Mouse (Mus musculus) forebrain, embryonic 14.5 days (tissue): ENCODE data around the gene Trmt13. TPM values are rescaled to one million over a fixed set of nuclear protein-coding genes. Genes with fewer than 3 reads are reported as not detected.

ENCODE experiments used
- ATAC-seq: fragments of 200-750 bp; cut with Nextera tagmentation; 2 replicates; pipeline ENCODE4 v1.8.0; 2017; ENCODE audit warnings: mild to moderate bottlenecking, moderate library complexity
- DNase-seq: peaks from one replicate; pipeline ENCODE4 v3.0.0-alpha.2; 2015; ENCODE audit warnings: low spot score
- H3K27ac ChIP-seq: fragments of 300-500 bp; sonication (generic); 2 replicates; pipeline ENCODE4 v1.5.1; 2014; ENCODE audit warnings: low read depth, mild to moderate bottlenecking, control low read depth, low read length, moderate library complexity
- H3K27me3 ChIP-seq: fragments of 300-500 bp; sonication (generic); replicated peaks from 2 replicates; pipeline ENCODE4 v1.6.1; 2014; ENCODE audit warnings: low read length, control low read depth, mixed read lengths; ENCODE audit not compliant: control insufficient read depth, insufficient read depth
- H3K36me3 ChIP-seq: fragments of 300-500 bp; sonication (generic); 2 replicates; pipeline ENCODE4 v1.6.1; 2014; ENCODE audit warnings: low read length, control low read depth; ENCODE audit not compliant: control insufficient read depth, insufficient read depth
- H3K4me1 ChIP-seq: fragments of 300-500 bp; sonication (generic); 2 replicates; pipeline ENCODE4 v1.6.1; 2014; ENCODE audit warnings: antibody characterized with exemption, low read length, control low read depth; ENCODE audit not compliant: control insufficient read depth, insufficient read depth
- H3K4me2 ChIP-seq: fragments of 300-500 bp; sonication (generic); 2 replicates; pipeline ENCODE4 v1.6.1; 2014; ENCODE audit warnings: mild to moderate bottlenecking, control low read depth, low read length
- H3K4me3 ChIP-seq: fragments of 300-500 bp; sonication (generic); 2 replicates; pipeline ENCODE4 v1.5.1; 2014; ENCODE audit warnings: low read depth, low read length, control low read depth
- H3K9ac ChIP-seq: fragments of 300-500 bp; sonication (generic); 2 replicates; pipeline ENCODE4 v1.6.1; 2014; ENCODE audit warnings: mild to moderate bottlenecking, low read length, control low read depth, moderate library complexity
- H3K9me3 ChIP-seq: fragments of 300-500 bp; sonication (generic); replicated peaks from 2 replicates; pipeline ENCODE4 v1.6.1; 2016; ENCODE audit warnings: low read length, control low read depth, mixed read lengths; ENCODE audit not compliant: control insufficient read depth
- WGBS: fragments of 180-500 bp; shearing (Covaris S2); extraction: QIAGEN DNeasy Blood & Tissue Kit; methylation state at CpG from one replicate; pipeline ENCODE4 v1.1.7; 2014; 5-methylcytosine and 5-hydroxymethylcytosine counted together
- polyA plus RNA-seq: library from polyadenylated mRNA; unstranded; fragments of >200 nt; fragmentation: Nextera tagmentation; extraction: Ambion mirVana; gene quantifications from 2 replicates; pipeline ENCODE4 v1.2.1, GENCODE M21; 2014

Gene Trmt13
- polyA plus RNA-seq, 1 experiment from 2014 or later, result 14.1 TPM

DNA sequence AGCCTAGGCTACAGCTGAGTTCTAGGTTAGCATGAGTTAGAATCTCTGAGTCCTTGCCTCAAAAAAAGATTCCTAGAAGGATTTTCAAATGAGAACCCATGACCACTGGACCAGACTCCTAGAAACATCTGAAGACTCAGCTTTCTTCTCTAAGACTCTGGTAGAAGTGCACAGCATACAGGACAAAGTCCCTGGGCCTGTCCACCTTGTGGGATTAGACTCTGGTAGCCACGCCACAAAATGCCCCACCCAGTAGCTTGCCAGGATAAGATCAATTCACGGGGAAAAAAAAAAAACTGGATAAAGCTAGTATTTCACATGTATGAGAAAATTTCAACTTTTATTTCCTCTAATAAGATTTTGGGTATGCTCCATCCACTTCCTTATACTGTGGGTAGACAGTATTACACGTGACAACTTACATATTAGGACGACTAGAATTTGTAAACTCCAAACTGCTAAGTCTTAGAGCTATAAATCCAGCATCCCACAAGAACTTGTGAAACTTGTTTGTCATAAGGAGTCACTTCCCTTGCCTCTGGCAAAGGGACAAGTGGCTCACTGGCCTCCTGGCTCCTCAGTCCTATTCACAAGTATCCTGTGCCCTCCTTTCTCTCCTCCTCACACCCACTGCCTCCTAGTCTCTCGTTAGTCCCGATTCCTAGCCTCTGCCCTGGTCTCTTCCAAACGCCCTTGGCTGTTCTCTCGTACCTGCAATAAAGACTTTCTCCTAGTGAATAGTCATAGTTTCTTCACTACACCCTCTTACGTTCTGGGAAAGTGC, 23.5 kb upstream of the Trmt13 start:
- ATAC-seq (no peak), DNase-seq (no peak)
- Histone ChIP-seq H3K4me2 (no peak overlapping the region), H3K4me1 (no peaks in the 10 kb centered on the region), H3K27ac (no peak overlapping the region), H3K9me3 (no peaks in the 10 kb centered on the region), H3K36me3 (peaks cover 85% of the 10 kb centered on the region), H3K4me3 (no peak overlapping the region), H3K27me3 (no peaks in the 10 kb centered on the region), H3K9ac (no peak overlapping the region)
- WGBS, result 89% methylated on average over 9 of the region's 9 CpGs

DNA sequence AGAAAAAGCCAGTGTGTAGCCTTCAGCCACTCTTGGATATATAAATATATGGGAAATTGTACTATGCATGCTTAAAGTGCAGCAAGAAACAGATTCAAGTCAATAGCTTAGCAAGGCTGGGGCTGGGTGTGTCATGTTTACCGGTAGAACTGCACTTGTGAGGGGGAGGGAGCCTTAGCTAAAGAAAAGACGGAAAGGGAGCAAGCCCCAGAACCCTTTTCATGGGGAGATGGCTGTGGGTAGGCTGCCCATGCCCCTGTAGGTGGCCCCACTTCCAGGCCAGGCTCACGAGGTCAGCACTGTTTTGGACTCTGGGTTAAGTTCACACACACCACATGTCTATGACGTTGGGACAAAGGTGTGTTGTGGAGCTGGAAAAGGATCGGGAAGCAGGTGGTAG, 21.4 kb upstream of the Trmt13 start:
- H3K4me2 ChIP-seq, result no peak overlapping the region
- no peak overlapping the region for H3K4me3 ChIP-seq
- H3K27me3 ChIP-seq, result no peaks in the 10 kb centered on the region
- no peak for ATAC-seq
- no peak overlapping the region for H3K27ac ChIP-seq
- WGBS, result 68% methylated on average over 5 of the region's 5 CpGs
- H3K4me1 ChIP-seq, result no peaks in the 10 kb centered on the region
- H3K36me3 ChIP-seq, result peaks cover 80% of the 10 kb centered on the region
- H3K9ac ChIP-seq, result no peak overlapping the region
- no peaks in the 10 kb centered on the region for H3K9me3 ChIP-seq
- DNase-seq, result no peak

DNA sequence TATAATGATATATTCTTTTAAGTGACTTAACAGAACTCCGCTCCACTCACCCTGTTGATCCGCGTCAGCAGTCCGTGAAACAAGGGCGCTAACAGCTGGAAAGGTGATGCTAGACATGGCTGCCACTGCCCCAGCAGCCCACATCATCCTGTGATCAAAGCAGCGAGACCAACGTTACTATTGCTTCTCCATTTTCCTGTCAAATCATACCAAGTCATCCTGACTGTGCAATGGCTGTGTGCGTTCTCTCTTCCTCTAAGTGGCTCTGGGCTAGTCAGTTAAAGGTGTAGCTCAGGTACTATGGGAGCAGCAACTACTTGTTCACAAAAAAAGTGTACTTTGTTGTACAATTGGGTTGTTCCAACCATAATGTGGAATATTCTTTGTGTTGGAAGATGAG, 20.5 kb upstream of the Trmt13 start:
- no peak overlapping the region for H3K4me3 ChIP-seq
- H3K36me3 ChIP-seq, result peaks cover 78% of the 10 kb centered on the region
- no peak overlapping the region for H3K27ac ChIP-seq
- no peaks in the 10 kb centered on the region for H3K4me1 ChIP-seq
- no peak overlapping the region for H3K4me2 ChIP-seq
- no peak for DNase-seq
- no peaks in the 10 kb centered on the region for H3K9me3 ChIP-seq
- H3K9ac ChIP-seq, result no peak overlapping the region
- H3K27me3 ChIP-seq, result no peaks in the 10 kb centered on the region
- 95% methylated on average over 8 of the region's 8 CpGs for WGBS
- ATAC-seq, result no peak

DNA sequence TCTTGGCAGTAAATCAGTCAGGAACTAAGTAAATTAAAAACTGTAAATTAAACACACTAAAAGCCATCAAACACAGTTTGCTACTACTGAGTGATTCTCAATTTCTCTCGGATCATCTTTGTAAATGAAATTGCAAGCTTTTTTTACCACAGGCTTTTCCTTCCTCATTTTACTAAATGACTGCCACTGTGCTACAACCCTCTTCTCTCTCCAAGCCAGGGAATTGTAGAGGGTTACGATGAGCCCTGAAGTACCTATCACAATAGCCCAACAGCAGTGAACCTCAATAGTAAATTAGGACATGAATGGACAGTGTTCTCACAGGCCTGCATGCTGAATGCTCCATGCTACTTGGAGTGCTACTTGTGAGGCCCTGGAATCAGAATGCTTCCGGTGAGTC, 19.7 kb upstream of the Trmt13 start:
- WGBS, result 90% methylated on average over 3 of the region's 3 CpGs
- ATAC-seq, result no peak

DNA sequence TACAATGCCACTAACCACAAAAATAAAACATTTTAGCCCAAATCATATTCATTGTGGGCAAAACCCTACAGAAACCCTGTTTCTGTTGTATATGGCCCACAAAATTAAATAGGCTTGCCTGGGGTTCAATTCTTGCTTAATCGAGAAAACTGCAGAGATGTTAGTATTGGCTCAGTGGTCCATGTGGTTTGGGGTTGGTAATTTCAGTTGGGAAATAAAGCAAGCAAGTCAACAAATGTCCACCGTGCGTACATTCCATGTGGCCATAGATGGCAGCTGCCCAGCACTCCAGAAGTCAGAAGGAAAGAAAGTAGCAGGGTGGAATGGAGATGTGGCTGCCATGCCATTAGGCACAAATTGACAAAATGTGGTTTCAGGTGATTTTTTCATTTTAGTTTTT, 18.6 kb upstream of the Trmt13 start:
- WGBS, result 92% methylated on average over 3 of the region's 3 CpGs
- no peaks in the 10 kb centered on the region for H3K4me1 ChIP-seq
- no peak for DNase-seq
- H3K36me3 ChIP-seq, result peaks cover 64% of the 10 kb centered on the region
- H3K9ac ChIP-seq, result no peak overlapping the region
- no peak for ATAC-seq
- H3K27me3 ChIP-seq, result no peaks in the 10 kb centered on the region
- no peak overlapping the region for H3K4me2 ChIP-seq
- no peak overlapping the region for H3K27ac ChIP-seq
- no peaks in the 10 kb centered on the region for H3K9me3 ChIP-seq
- no peak overlapping the region for H3K4me3 ChIP-seq

More for the DNA sequence above, 19.7 kb upstream of the Trmt13 start:
- Histone ChIP-seq H3K9me3 (no peaks in the 10 kb centered on the region), H3K4me1 (no peaks in the 10 kb centered on the region), H3K27ac (no peak overlapping the region), H3K27me3 (no peaks in the 10 kb centered on the region), H3K36me3 (peaks cover 71% of the 10 kb centered on the region), H3K9ac (no peak overlapping the region), H3K4me3 (no peak overlapping the region), H3K4me2 (no peak overlapping the region)
- no peak for DNase-seq

DNA sequence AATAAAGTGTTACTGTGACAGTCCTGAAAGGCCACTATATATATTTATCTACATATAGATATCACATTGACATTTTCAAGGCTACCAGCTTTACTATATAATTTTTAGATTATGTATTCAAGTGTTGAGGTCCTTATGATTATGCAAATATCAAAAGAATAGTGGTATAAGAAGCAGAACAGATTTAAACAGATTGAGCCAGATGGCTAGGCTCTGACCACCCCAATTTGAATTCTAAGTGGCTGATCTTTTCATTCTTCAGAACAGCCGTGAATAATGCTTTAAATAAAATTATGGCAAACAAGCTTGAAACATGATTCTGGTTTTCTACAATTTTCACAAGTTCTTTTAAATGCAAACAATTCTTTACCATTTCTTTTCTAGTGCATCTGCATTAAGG, 17.1 kb upstream of the Trmt13 start:
- Histone ChIP-seq H3K4me3 (no peak overlapping the region), H3K27me3 (no peaks in the 10 kb centered on the region), H3K9me3 (no peaks in the 10 kb centered on the region), H3K4me2 (no peak overlapping the region), H3K9ac (no peak overlapping the region), H3K36me3 (peaks cover 55% of the 10 kb centered on the region), H3K27ac (no peak overlapping the region), H3K4me1 (no peaks in the 10 kb centered on the region)
- peak; percentile 55; the same call in 1 of the 2 replicates for ATAC-seq
- WGBS, result 57% methylated on average over 1 of the region's 1 CpGs
- DNase-seq, result no peak

DNA sequence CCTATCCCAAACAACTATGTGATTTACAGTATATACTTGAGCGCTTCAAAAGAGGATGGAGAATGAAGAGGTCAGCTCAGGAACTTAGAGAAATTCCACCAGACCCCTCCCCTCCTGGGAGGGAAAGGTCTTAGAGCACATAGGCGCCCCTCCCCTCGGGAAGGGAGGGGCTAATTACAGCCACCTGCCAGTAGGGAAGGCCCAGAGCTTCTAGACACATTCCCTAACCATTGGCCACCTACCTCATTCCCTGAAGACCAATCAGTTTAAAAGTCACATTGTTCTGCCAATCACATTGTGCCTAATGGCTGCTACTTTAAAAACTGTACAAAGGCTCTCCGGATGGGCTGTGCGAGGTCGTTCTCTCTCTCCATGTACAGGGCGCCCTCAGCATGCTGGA, 8.3 kb upstream of the Trmt13 start:
- DNase-seq (no peak), ATAC-seq (no peak)
- H3K27me3 ChIP-seq, result no peaks in the 10 kb centered on the region
- peaks cover 40% of the 10 kb centered on the region for H3K36me3 ChIP-seq
- 92% methylated on average over 7 of the region's 7 CpGs for WGBS
- H3K4me1 ChIP-seq, result no peaks in the 10 kb centered on the region
- H3K9ac ChIP-seq, result no peak overlapping the region
- no peak overlapping the region for H3K4me3 ChIP-seq
- no peak overlapping the region for H3K4me2 ChIP-seq
- no peaks in the 10 kb centered on the region for H3K9me3 ChIP-seq
- H3K27ac ChIP-seq, result no peak overlapping the region

DNA sequence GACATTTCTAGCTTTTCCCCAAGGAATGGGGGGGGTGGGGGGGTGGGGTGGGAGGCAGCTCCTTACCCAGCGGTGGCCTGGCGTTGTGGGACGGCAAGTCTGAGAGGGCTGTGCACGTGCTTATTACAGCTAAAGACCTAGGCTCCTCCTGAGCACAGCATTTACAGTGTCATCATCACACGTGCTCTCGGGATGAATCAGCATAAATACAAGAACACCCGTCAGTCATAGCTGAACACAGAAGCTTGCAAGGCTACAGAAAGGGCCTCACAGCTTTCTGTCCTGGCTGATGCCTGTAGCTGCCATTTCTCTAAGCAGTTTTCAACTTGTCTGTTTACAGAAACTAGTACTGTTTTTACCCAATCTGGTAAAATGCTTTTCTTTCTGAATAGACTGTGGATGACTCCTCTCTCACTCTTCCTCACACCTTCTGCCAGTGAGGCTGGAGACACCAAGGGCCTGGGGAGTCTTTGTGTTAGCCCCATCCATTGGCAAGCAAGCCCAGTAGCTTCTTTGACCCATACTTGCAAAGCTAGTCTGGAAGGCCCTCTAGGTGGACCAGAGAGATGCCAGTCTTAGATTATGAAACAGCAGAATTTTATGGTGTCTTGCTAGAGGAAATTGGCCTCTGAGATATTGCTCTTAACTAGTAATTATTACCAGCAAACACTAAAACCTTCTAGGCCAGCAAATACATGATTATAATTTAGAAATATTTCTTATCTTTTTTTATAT, 6.4 kb upstream of the Trmt13 start:
- Histone ChIP-seq H3K27me3 (no peaks in the 10 kb centered on the region), H3K4me1 (no peaks in the 10 kb centered on the region), H3K4me3 (no peak overlapping the region), H3K36me3 (peaks cover 48% of the 10 kb centered on the region), H3K9ac (no peak overlapping the region), H3K27ac (no peak overlapping the region), H3K9me3 (no peaks in the 10 kb centered on the region), H3K4me2 (no peak overlapping the region)
- DNase-seq (no peak), ATAC-seq (no peak)
- 92% methylated on average over 7 of the region's 7 CpGs for WGBS

DNA sequence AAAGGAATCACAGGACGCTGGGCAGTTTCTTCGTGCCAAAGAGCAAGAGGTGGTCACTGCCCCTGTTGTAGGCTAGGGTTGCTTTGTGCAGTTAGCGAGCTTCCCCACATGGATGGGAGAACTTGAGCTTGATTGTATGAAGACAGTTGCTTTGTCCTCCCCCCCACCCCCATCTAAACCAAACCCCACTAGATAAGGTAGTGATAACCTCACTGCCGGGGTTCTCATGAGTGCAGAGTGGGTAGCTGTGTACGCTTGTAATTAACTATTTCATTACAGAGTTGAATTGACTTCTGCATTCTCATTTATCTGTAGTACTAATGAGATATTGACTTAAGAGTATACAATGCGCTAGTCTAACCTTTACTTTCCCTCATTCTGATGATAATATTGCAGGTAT, 4.5 kb upstream of the Trmt13 start:
- Histone ChIP-seq H3K4me2 (no peak overlapping the region), H3K27me3 (no peaks in the 10 kb centered on the region), H3K36me3 (peaks cover 65% of the 10 kb centered on the region), H3K27ac (no peak overlapping the region), H3K9ac (no peak overlapping the region), H3K4me1 (no peaks in the 10 kb centered on the region), H3K4me3 (no peak overlapping the region), H3K9me3 (no peaks in the 10 kb centered on the region)
- DNase-seq, result no peak
- ATAC-seq, result no peak
- WGBS, result 86% methylated on average over 6 of the region's 6 CpGs
